Mouse (Mus musculus): ENCODE measurements around the gene Ugcg.

DNA sequence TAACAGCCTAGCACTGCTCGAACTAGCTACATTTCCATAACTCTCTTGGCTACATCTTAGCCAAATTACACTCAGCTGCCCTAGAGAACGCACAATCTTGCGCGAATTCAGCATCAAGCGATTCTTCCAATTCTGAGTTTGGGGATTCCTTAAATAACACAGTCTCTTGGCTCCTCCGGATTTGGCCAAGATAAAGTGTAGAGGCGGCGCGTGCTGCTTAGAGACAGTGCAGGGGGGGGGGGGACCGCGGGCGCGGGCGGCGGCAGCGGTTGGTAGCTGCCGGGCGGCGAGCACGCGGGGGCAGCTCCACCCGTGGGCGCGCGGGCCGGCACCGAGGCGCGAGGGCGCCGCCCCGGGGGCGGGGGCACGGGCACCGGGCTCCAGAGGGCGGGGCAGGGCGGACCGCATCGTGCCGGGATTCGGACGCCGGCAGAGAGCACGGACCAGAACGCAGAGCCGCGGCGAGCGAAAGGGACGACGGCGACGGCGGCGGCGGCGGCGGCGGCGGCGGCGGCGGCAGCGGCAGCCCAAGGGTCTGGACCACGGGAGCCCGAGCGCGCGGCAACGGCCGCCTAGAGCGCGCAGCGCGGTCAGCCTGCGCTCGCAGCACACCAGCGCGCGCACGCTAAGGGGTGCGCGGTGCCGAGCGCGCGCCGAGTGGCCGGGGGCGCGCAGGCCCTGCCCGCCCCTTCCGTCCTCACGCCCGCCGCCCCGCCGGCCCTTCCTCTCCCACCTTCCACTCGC, at the start of gene Ugcg:
- no peak for TF ChIP-seq CTCF (IDR thresholded peaks at IDR 0.05; ENCODE audit: borderline replicate concordance, insufficient read depth, low read depth, low read length)
- peak; percentile 38 for TF ChIP-seq POLR2A (IDR thresholded peaks at IDR 0.05; ENCODE audit: borderline replicate concordance, insufficient read depth, low read length)
